Mouse (Mus musculus): ENCODE measurements around the gene Ptprm. TPM values are rescaled to one million over a fixed set of nuclear protein-coding genes. Genes with fewer than 3 reads are reported as not detected.

Ptprm gene
- polyA plus RNA-seq, 1 experiment from 2014 or later = 19.5 TPM

DNA sequence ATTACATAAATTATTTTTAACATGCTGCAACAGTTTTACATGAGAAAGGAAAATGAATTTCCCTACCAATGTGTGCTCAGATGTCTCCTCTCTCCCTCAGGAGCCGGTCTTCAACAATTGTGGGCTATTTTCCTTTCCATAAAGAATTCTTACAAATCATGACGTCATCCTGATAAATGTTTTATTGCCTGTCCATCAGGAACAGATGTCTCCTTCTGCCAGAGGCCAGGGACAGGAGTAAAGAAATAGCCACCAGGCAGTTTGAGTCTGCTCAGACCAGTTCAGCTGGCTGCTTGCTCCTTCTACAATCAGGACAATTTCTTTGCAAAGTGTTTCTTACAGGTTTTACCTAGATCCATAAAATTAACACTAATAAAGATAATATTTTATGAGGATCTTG, 357.4 kb downstream of the Ptprm start:
- no peaks in the 10 kb centered on the region for H3K27me3 ChIP-seq (ENCODE audit: control insufficient read depth, insufficient read depth, low read length)
- 54% methylated on average over 2 of the region's 2 CpGs for WGBS
- H3K9me3 ChIP-seq (ENCODE audit: control insufficient read depth, low read length) = peaks cover 12% of the 10 kb centered on the region
- H3K27ac ChIP-seq (replicated peaks in 1 of 2; ENCODE audit: control insufficient read depth in 1 of 2, insufficient read depth in 1 of 2, low read depth in 2 of 2, low read length in 2 of 2) = no peak overlapping the region
- no peak for ATAC-seq (ENCODE audit: insufficient number of reproducible peaks, insufficient read depth, low FRiP score, low read depth)
- no peak overlapping the region for H3K4me3 ChIP-seq (ENCODE audit: control insufficient read depth in 1 of 2, insufficient read depth in 1 of 2, low read depth in 1 of 2, low read length in 2 of 2)
- H3K36me3 ChIP-seq (ENCODE audit: control insufficient read depth, insufficient read depth, low read length) = no peaks in the 10 kb centered on the region
- no peak overlapping the region for H3K9ac ChIP-seq (ENCODE audit: low read length)
- H3K4me1 ChIP-seq (ENCODE audit: control insufficient read depth in 2 of 2, insufficient read depth in 2 of 2, low read length in 2 of 2) = no peaks in the 10 kb centered on the region
- no peak overlapping the region for H3K4me2 ChIP-seq (ENCODE audit: low read length)

DNA sequence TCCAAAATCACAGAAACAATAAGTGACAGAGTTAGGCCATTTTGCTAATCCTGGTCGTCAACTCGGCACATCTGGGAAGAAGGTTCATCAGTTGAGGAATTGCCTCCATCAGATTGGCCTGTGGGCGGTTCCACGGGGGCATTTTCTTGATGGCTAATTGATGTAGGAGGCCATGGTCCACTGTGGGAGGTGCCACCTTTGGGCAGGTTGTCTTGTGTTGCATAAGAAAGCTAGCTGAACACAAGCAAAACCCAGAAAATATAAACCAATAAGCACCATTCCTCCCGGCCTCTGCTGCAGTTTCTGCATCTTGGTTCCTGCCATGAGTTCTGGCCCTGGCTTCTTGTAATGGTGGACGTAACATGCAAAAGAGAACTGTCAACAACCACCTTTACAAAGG, 358.2 kb downstream of the Ptprm start:
- no peak overlapping the region for H3K9ac ChIP-seq (ENCODE audit: low read length)
- H3K27ac ChIP-seq (replicated peaks in 1 of 2; ENCODE audit: control insufficient read depth in 1 of 2, insufficient read depth in 1 of 2, low read depth in 2 of 2, low read length in 2 of 2) = no peak overlapping the region
- no peaks in the 10 kb centered on the region for H3K36me3 ChIP-seq (ENCODE audit: control insufficient read depth, insufficient read depth, low read length)
- H3K9me3 ChIP-seq (ENCODE audit: control insufficient read depth, low read length) = peaks cover 12% of the 10 kb centered on the region
- no peaks in the 10 kb centered on the region for H3K27me3 ChIP-seq (ENCODE audit: control insufficient read depth, insufficient read depth, low read length)
- no peak for ATAC-seq (ENCODE audit: insufficient number of reproducible peaks, insufficient read depth, low FRiP score, low read depth)
- H3K4me3 ChIP-seq (ENCODE audit: control insufficient read depth in 1 of 2, insufficient read depth in 1 of 2, low read depth in 1 of 2, low read length in 2 of 2) = no peak overlapping the region
- no peak overlapping the region for H3K4me2 ChIP-seq (ENCODE audit: low read length)
- WGBS = 90% methylated on average over 6 of the region's 6 CpGs
- H3K4me1 ChIP-seq (ENCODE audit: control insufficient read depth in 2 of 2, insufficient read depth in 2 of 2, low read length in 2 of 2) = no peaks in the 10 kb centered on the region

GRCm38 (mm10) chr17:66991815-66992214, 362.4 kb downstream of the Ptprm start:
- Histone ChIP-seq H3K4me3 (ENCODE audit: control insufficient read depth in 1 of 2, insufficient read depth in 1 of 2, low read depth in 1 of 2, low read length in 2 of 2) (no peak overlapping the region), H3K4me1 (ENCODE audit: control insufficient read depth in 2 of 2, insufficient read depth in 2 of 2, low read length in 2 of 2) (peaks cover 3 to 4% of the 10 kb centered on the region in 2 experiments; a peak in 3 of 4 replicates)
- 86% methylated on average over 4 of the region's 4 CpGs for WGBS

DNA sequence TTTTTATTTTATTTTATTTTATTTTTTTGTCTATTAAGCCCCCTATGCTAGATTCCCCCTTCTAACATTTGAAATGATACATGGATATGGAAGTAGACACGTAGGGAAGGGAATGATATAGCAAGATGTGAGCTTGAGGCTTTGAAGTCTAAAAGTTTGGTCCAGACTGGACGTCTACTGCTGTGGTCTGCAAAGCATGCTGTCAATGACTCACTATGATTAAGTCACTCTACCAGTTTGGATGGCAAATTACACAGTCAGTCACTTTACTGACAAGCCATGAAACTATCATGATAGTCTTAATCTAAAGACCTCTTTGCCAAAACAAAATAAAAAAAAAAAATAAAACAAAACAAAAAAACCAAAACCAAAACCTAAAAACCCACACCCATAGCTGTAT, 363.5 kb downstream of the Ptprm start:
- Histone ChIP-seq H3K27ac (replicated peaks in 1 of 2; ENCODE audit: control insufficient read depth in 1 of 2, insufficient read depth in 1 of 2, low read depth in 2 of 2, low read length in 2 of 2) (no peak overlapping the region), H3K4me2 (ENCODE audit: low read length) (no peak overlapping the region), H3K9me3 (ENCODE audit: control insufficient read depth, low read length) (no peaks in the 10 kb centered on the region), H3K4me3 (ENCODE audit: control insufficient read depth in 1 of 2, insufficient read depth in 1 of 2, low read depth in 1 of 2, low read length in 2 of 2) (no peak overlapping the region), H3K4me1 (ENCODE audit: control insufficient read depth in 2 of 2, insufficient read depth in 2 of 2, low read length in 2 of 2) (peaks cover 3 to 4% of the 10 kb centered on the region in 2 experiments; a peak in 3 of 4 replicates), H3K27me3 (ENCODE audit: control insufficient read depth, insufficient read depth, low read length) (no peaks in the 10 kb centered on the region), H3K36me3 (ENCODE audit: control insufficient read depth, insufficient read depth, low read length) (no peaks in the 10 kb centered on the region), H3K9ac (ENCODE audit: low read length) (no peak overlapping the region)
- whole genome bisulfite sequencing = 60% methylated on average over 2 of the region's 2 CpGs
- no peak for ATAC-seq (ENCODE audit: insufficient number of reproducible peaks, insufficient read depth, low FRiP score, low read depth)

More at GRCm38 (mm10) chr17:66991815-66992214, 362.4 kb downstream of the Ptprm start:
- H3K27me3 ChIP-seq (ENCODE audit: control insufficient read depth, insufficient read depth, low read length) = no peaks in the 10 kb centered on the region
- no peaks in the 10 kb centered on the region for H3K36me3 ChIP-seq (ENCODE audit: control insufficient read depth, insufficient read depth, low read length)
- ATAC-seq (ENCODE audit: insufficient number of reproducible peaks, insufficient read depth, low FRiP score, low read depth) = 0 out of 2 replicates have a peak, but pooled peaks have one; percentile 26
- H3K27ac ChIP-seq (replicated peaks in 1 of 2; ENCODE audit: control insufficient read depth in 1 of 2, insufficient read depth in 1 of 2, low read depth in 2 of 2, low read length in 2 of 2) = no peak overlapping the region
- no peak overlapping the region for H3K4me2 ChIP-seq (ENCODE audit: low read length)
- no peaks in the 10 kb centered on the region for H3K9me3 ChIP-seq (ENCODE audit: control insufficient read depth, low read length)
- no peak overlapping the region for H3K9ac ChIP-seq (ENCODE audit: low read length)

GRCm38 (mm10) chr17:66988014-66988413, 366.2 kb downstream of the Ptprm start:
- WGBS = 66% methylated on average over 1 of the region's 1 CpGs
- no peak overlapping the region for H3K4me2 ChIP-seq (ENCODE audit: low read length)
- peak overlapping the region in 1 of 2 experiments; percentile 56; a peak in 2 of 4 replicates for H3K27ac ChIP-seq (replicated peaks in 1 of 2; ENCODE audit: control insufficient read depth in 1 of 2, insufficient read depth in 1 of 2, low read depth in 2 of 2, low read length in 2 of 2)
- no peaks in the 10 kb centered on the region for H3K36me3 ChIP-seq (ENCODE audit: control insufficient read depth, insufficient read depth, low read length)
- no peaks in the 10 kb centered on the region for H3K9me3 ChIP-seq (ENCODE audit: control insufficient read depth, low read length)
- no peak overlapping the region for H3K4me3 ChIP-seq (ENCODE audit: control insufficient read depth in 1 of 2, insufficient read depth in 1 of 2, low read depth in 1 of 2, low read length in 2 of 2)
- no peak overlapping the region for H3K9ac ChIP-seq (ENCODE audit: low read length)
- no peaks in the 10 kb centered on the region for H3K27me3 ChIP-seq (ENCODE audit: control insufficient read depth, insufficient read depth, low read length)
- ATAC-seq (ENCODE audit: insufficient number of reproducible peaks, insufficient read depth, low FRiP score, low read depth) = no peak; the same call in 1 of the 2 replicates
- peaks cover 3 to 4% of the 10 kb centered on the region in 2 experiments; a peak in 3 of 4 replicates for H3K4me1 ChIP-seq (ENCODE audit: control insufficient read depth in 2 of 2, insufficient read depth in 2 of 2, low read length in 2 of 2)

- Histone ChIP-seq H3K9ac (ENCODE audit: low read length) (no peak overlapping the region), H3K4me2 (ENCODE audit: low read length) (no peak overlapping the region), H3K36me3 (ENCODE audit: control insufficient read depth, insufficient read depth, low read length) (no peaks in the 10 kb centered on the region), H3K4me1 (ENCODE audit: control insufficient read depth in 2 of 2, insufficient read depth in 2 of 2, low read length in 2 of 2) (no peaks in the 10 kb centered on the region), H3K4me3 (ENCODE audit: control insufficient read depth in 1 of 2, insufficient read depth in 1 of 2, low read depth in 1 of 2, low read length in 2 of 2) (no peak overlapping the region), H3K27ac (replicated peaks in 1 of 2; ENCODE audit: control insufficient read depth in 1 of 2, insufficient read depth in 1 of 2, low read depth in 2 of 2, low read length in 2 of 2) (no peak overlapping the region), H3K9me3 (ENCODE audit: control insufficient read depth, low read length) (no peaks in the 10 kb centered on the region), H3K27me3 (ENCODE audit: control insufficient read depth, insufficient read depth, low read length) (no peaks in the 10 kb centered on the region)
- WGBS = 41% methylated on average over 2 of the region's 2 CpGs
- no peak for ATAC-seq (ENCODE audit: insufficient number of reproducible peaks, insufficient read depth, low FRiP score, low read depth)
Observed at GRCm38 (mm10) chr17:66981649-66982048, 372.6 kb downstream of the Ptprm start.

DNA sequence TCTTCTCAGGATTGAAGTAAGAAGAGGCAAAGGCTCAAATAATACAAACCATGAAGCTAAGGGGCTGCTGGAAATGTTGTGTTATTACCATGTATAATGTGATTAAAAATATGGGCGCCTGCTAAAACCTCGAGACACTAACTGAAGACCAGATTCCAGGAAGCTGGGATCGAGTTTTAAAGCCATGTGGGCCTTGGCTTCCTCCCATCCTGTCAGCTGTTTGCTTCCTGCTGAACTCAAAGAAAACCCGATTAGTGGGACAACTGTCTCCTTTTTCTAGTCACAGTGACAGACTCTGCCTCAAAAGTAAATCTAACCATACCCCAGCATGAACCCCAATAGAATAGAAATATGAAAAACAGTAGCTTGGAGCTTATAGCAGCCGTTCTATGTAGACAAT, 374.3 kb downstream of the Ptprm start:
- Histone ChIP-seq H3K36me3 (ENCODE audit: control insufficient read depth, insufficient read depth, low read length) (no peaks in the 10 kb centered on the region), H3K9me3 (ENCODE audit: control insufficient read depth, low read length) (no peaks in the 10 kb centered on the region), H3K27me3 (ENCODE audit: control insufficient read depth, insufficient read depth, low read length) (no peaks in the 10 kb centered on the region), H3K4me2 (ENCODE audit: low read length) (no peak overlapping the region), H3K4me1 (ENCODE audit: control insufficient read depth in 2 of 2, insufficient read depth in 2 of 2, low read length in 2 of 2) (no peaks in the 10 kb centered on the region), H3K4me3 (ENCODE audit: control insufficient read depth in 1 of 2, insufficient read depth in 1 of 2, low read depth in 1 of 2, low read length in 2 of 2) (no peak overlapping the region), H3K9ac (ENCODE audit: low read length) (no peak overlapping the region), H3K27ac (replicated peaks in 1 of 2; ENCODE audit: control insufficient read depth in 1 of 2, insufficient read depth in 1 of 2, low read depth in 2 of 2, low read length in 2 of 2) (no peak overlapping the region)
- 61% methylated on average over 5 of the region's 5 CpGs for WGBS
- no peak for ATAC-seq (ENCODE audit: insufficient number of reproducible peaks, insufficient read depth, low FRiP score, low read depth)

- H3K4me1 ChIP-seq (ENCODE audit: control insufficient read depth in 2 of 2, insufficient read depth in 2 of 2, low read length in 2 of 2) = no peaks in the 10 kb centered on the region; a peak in 1 of 4 replicates
- no peak overlapping the region for H3K4me3 ChIP-seq (ENCODE audit: control insufficient read depth in 1 of 2, insufficient read depth in 1 of 2, low read depth in 1 of 2, low read length in 2 of 2)
- no peaks in the 10 kb centered on the region for H3K36me3 ChIP-seq (ENCODE audit: control insufficient read depth, insufficient read depth, low read length)
- no peaks in the 10 kb centered on the region for H3K27me3 ChIP-seq (ENCODE audit: control insufficient read depth, insufficient read depth, low read length)
- no peak overlapping the region for H3K4me2 ChIP-seq (ENCODE audit: low read length)
- H3K27ac ChIP-seq (replicated peaks in 1 of 2; ENCODE audit: control insufficient read depth in 1 of 2, insufficient read depth in 1 of 2, low read depth in 2 of 2, low read length in 2 of 2) = no peak overlapping the region
- H3K9ac ChIP-seq (ENCODE audit: low read length) = no peak overlapping the region
- WGBS = 66% methylated on average over 5 of the region's 5 CpGs
- no peak for ATAC-seq (ENCODE audit: insufficient number of reproducible peaks, insufficient read depth, low FRiP score, low read depth)
- no peaks in the 10 kb centered on the region for H3K9me3 ChIP-seq (ENCODE audit: control insufficient read depth, low read length)
Observed at GRCm38 (mm10) chr17:66976490-66976889, 377.8 kb downstream of the Ptprm start.
